Mouse (Mus musculus) brain, embryonic 14.5 days (tissue): ENCODE measurements around the gene Tpgs1. TPM values are rescaled to one million over a fixed set of nuclear protein-coding genes. Genes with fewer than 3 reads are reported as not detected.

Experiments
- DNase-seq: peaks from one replicate; pipeline ENCODE4 v3.0.0-alpha.2; 2011; ENCODE audit warnings: low read depth
- CTCF ChIP-seq: fragments of 200-500 bp; IDR thresholded peaks from 2 replicates; pipeline ENCODE4 v1.5.1; 2012; ENCODE audit warnings: inconsistent platforms, mild to moderate bottlenecking, moderate library complexity, borderline replicate concordance; ENCODE audit not compliant: insufficient read depth, insufficient read length; ENCODE audit errors: extremely low read depth
- POLR2A ChIP-seq: fragments of 200-500 bp; IDR thresholded peaks from 2 replicates; pipeline ENCODE4 v1.6.1; 2012; ENCODE audit warnings: mild to moderate bottlenecking, inconsistent platforms, borderline replicate concordance; ENCODE audit not compliant: poor library complexity, insufficient read depth, insufficient read length, severe bottlenecking; ENCODE audit errors: extremely low read depth
- polyA plus RNA-seq: library from polyadenylated mRNA; depleted of rRNA; stranded (reverse); fragments of >200 nt; gene quantifications from 2 replicates; pipeline ENCODE4 v1.2.3, GENCODE M21; 2012

Gene Tpgs1
- polyA plus RNA-seq, 1 experiment: 69.2 TPM

GRCm38 (mm10) chr10:79645711-79646110, 23.5 kb upstream of the Tpgs1 start, which contains the start of gene Odf3l2:
Gene Odf3l2 (minus strand): TSS chr10:79645738.
- TF ChIP-seq POLR2A (no peak), CTCF (no peak)
- no peak for DNase-seq

GRCm38 (mm10) chr10:79649070-79649751, 20.0 kb upstream of the Tpgs1 start:
- TF ChIP-seq POLR2A (no peak), CTCF (peak; percentile 95)
- DNase-seq: peak; percentile 83

GRCm38 (mm10) chr10:79652789-79653188, 16.4 kb upstream of the Tpgs1 start:
- TF ChIP-seq CTCF (no peak), POLR2A (no peak)
- DNase-seq: no peak

- DNase-seq: peak; percentile 90
- TF ChIP-seq POLR2A: no peak
- TF ChIP-seq CTCF: no peak
Measured at GRCm38 (mm10) chr10:79654946-79655395, 14.2 kb upstream of the Tpgs1 start.

- no peak for DNase-seq
- TF ChIP-seq POLR2A (no peak), CTCF (peak; percentile 40; the same call in 1 of the 2 replicates)
Measured at GRCm38 (mm10) chr10:79658829-79659228, 10.3 kb upstream of the Tpgs1 start.

- DNase-seq: no peak
- TF ChIP-seq POLR2A: no peak
- TF ChIP-seq CTCF: peak; percentile 51; the same call in 1 of the 2 replicates
Measured at GRCm38 (mm10) chr10:79660298-79660697, 8.9 kb upstream of the Tpgs1 start.

- no peak for DNase-seq
- TF ChIP-seq POLR2A (no peak), CTCF (no peak)
Measured at GRCm38 (mm10) chr10:79661861-79662260, 7.3 kb upstream of the Tpgs1 start.

GRCm38 (mm10) chr10:79664131-79664665, 5.0 kb upstream of the Tpgs1 start, which contains the start of gene Madcam1:
Gene Madcam1 (plus strand): TSS chr10:79664559.
- DNase-seq: peak; percentile 57
- TF ChIP-seq POLR2A (no peak), CTCF (peak; percentile 89)

- TF ChIP-seq CTCF (no peak), POLR2A (no peak)
- DNase-seq: no peak
Measured at GRCm38 (mm10) chr10:79665051-79665450, 4.1 kb upstream of the Tpgs1 start.

- DNase-seq: no peak
Measured at GRCm38 (mm10) chr10:79666493-79666892, 2.7 kb upstream of the Tpgs1 start.

GRCm38 (mm10) chr10:79668076-79668475, 1.1 kb upstream of the Tpgs1 start:
- DNase-seq: no peak
- TF ChIP-seq POLR2A (no peak), CTCF (no peak)

More at GRCm38 (mm10) chr10:79666493-79666892, 2.7 kb upstream of the Tpgs1 start:
- TF ChIP-seq POLR2A (no peak), CTCF (no peak)
